In genomic region chr1:134142363-134142794, GRCm38 (mm10) we compare ENCODE assay signal across 23 mouse cellular contexts. TPM values are rescaled to one million over a fixed set of nuclear protein-coding genes. Genes with fewer than 3 reads are reported as not detected.
DNase-seq lines count a peak whose midpoint lies in the region; ATAC-seq lines count a peak whose summit lies in the region.
"Had no signal": no experiment of that assay in that cellular context is flagged by ENCODE, and none has a peak within 500 bp of the region (broad histone marks: within the 10 kb centered on the region; RNA-seq: fewer than 3 reads in every experiment).

No protein-coding gene starts in this region.

- H3K4me2 ChIP-seq in neural tube, embryonic 11.5 days (ENCODE audit: low read depth) = no peak overlapping the region
- no peak overlapping the region for H3K4me2 ChIP-seq in hindbrain, embryonic 15.5 days
- no peak overlapping the region for H3K4me2 ChIP-seq in midbrain, embryonic 15.5 days
- H3K4me2 ChIP-seq in kidney, embryonic 16.5 days (replicated peaks; ENCODE audit: low read depth, low read length) = no peak overlapping the region
- H3K4me2 ChIP-seq: embryonic facial prominence, embryonic 12.5 days; heart, embryonic 15.5 days had no signal

- ATAC-seq in neural tube, embryonic 11.5 days (ENCODE audit: insufficient read depth, low FRiP score, low TSS enrichment) = no peak
- ATAC-seq in hindbrain, embryonic 15.5 days (ENCODE audit: low FRiP score, low read depth) = peak; percentile 72; the same call in 1 of the 2 replicates
- ATAC-seq in midbrain, embryonic 15.5 days (replicated peaks) = peak; percentile 60; the same call in 1 of the 2 replicates
- ATAC-seq in kidney, embryonic 16.5 days (ENCODE audit: low FRiP score, low TSS enrichment) = no peak
- ATAC-seq: intestine, embryonic 16.5 days; liver, postnatal 0 days had no signal

- H3K27ac ChIP-seq in neural tube, embryonic 11.5 days (ENCODE audit: low read depth, low read length) = no peak overlapping the region
- H3K27ac ChIP-seq in hindbrain, embryonic 15.5 days (replicated peaks) = peak overlapping the region; percentile 61
- peak overlapping the region; percentile 64 for H3K27ac ChIP-seq in midbrain, embryonic 15.5 days
- no peak overlapping the region for H3K27ac ChIP-seq in kidney, embryonic 16.5 days (ENCODE audit: low read length)
- H3K27ac ChIP-seq: embryonic facial prominence, embryonic 12.5 days; heart, embryonic 15.5 days; kidney, postnatal 0 days; limb, embryonic 10.5 days had no signal

- H3K27me3 ChIP-seq in neural tube, embryonic 11.5 days (ENCODE audit: control insufficient read depth, insufficient read depth, low read length) = no peaks in the 10 kb centered on the region
- no peaks in the 10 kb centered on the region for H3K27me3 ChIP-seq in hindbrain, embryonic 15.5 days
- H3K27me3 ChIP-seq in midbrain, embryonic 15.5 days (replicated peaks) = no peaks in the 10 kb centered on the region
- H3K27me3 ChIP-seq in kidney, embryonic 16.5 days (ENCODE audit: insufficient read depth, low read length) = no peaks in the 10 kb centered on the region
- H3K27me3 ChIP-seq: embryonic facial prominence, embryonic 12.5 days had no signal

- no peak overlapping the region for H3K9ac ChIP-seq in neural tube, embryonic 11.5 days (ENCODE audit: low read length)
- H3K9ac ChIP-seq in hindbrain, embryonic 15.5 days = no peak overlapping the region
- no peak overlapping the region for H3K9ac ChIP-seq in midbrain, embryonic 15.5 days
- no peak overlapping the region for H3K9ac ChIP-seq in kidney, embryonic 16.5 days (replicated peaks; ENCODE audit: low read length)
- H3K9ac ChIP-seq: embryonic facial prominence, embryonic 12.5 days; heart, embryonic 15.5 days; liver, postnatal 0 days had no signal

- no peaks in the 10 kb centered on the region for H3K36me3 ChIP-seq in neural tube, embryonic 11.5 days (ENCODE audit: control insufficient read depth, insufficient read depth, low read length)
- H3K36me3 ChIP-seq in hindbrain, embryonic 15.5 days = no peaks in the 10 kb centered on the region
- no peaks in the 10 kb centered on the region for H3K36me3 ChIP-seq in midbrain, embryonic 15.5 days (replicated peaks)
- no peaks in the 10 kb centered on the region for H3K36me3 ChIP-seq in kidney, embryonic 16.5 days (ENCODE audit: insufficient read depth, low read length)
- H3K36me3 ChIP-seq: embryonic facial prominence, embryonic 12.5 days; heart, embryonic 15.5 days; limb, embryonic 10.5 days had no signal

- H3K4me3 ChIP-seq in neural tube, embryonic 11.5 days (ENCODE audit: low read depth, low read length) = no peak overlapping the region
- H3K4me3 ChIP-seq in hindbrain, embryonic 15.5 days = no peak overlapping the region
- no peak overlapping the region for H3K4me3 ChIP-seq in midbrain, embryonic 15.5 days
- no peak overlapping the region for H3K4me3 ChIP-seq in kidney, embryonic 16.5 days (ENCODE audit: low read length)
- H3K4me3 ChIP-seq: embryonic facial prominence, embryonic 12.5 days; heart, embryonic 15.5 days; limb, embryonic 10.5 days had no signal

- DNase-seq in neural tube, embryonic 11.5 days (ENCODE audit: low spot score) = peak; percentile 38
- DNase-seq in neural tube, embryonic 10.5 days (ENCODE audit: extremely low spot score, low spot score) = no peak
- no peak for DNase-seq in kidney, postnatal 4 days
- DNase-seq in kidney, adult 8-10 months = no peak
- DNase-seq in cerebellum, adult 11-12 months = no peak
- DNase-seq: adrenal gland, postnatal 36 days; B cell, adult 2 months; cerebellum, adult 2 months; gastrocnemius, postnatal 36 days; heart, postnatal 4 days; liver, postnatal 0 days; lung, postnatal 10 days; right cerebral cortex, adult 18-20 months had no signal

- no peaks in the 10 kb centered on the region for H3K4me1 ChIP-seq in neural tube, embryonic 11.5 days (ENCODE audit: control insufficient read depth, insufficient read depth, low read length)
- peaks cover 18% of the 10 kb centered on the region for H3K4me1 ChIP-seq in hindbrain, embryonic 15.5 days (replicated peaks)
- H3K4me1 ChIP-seq in midbrain, embryonic 15.5 days = peaks cover 14% of the 10 kb centered on the region
- H3K4me1 ChIP-seq in kidney, embryonic 16.5 days (ENCODE audit: insufficient read depth, low read length) = no peaks in the 10 kb centered on the region
- H3K4me1 ChIP-seq: embryonic facial prominence, embryonic 12.5 days; heart, embryonic 15.5 days; limb, embryonic 10.5 days had no signal

- no peaks in the 10 kb centered on the region for H3K9me3 ChIP-seq in neural tube, embryonic 11.5 days (ENCODE audit: control insufficient read depth, low read length)
- H3K9me3 ChIP-seq in hindbrain, embryonic 15.5 days = no peaks in the 10 kb centered on the region
- no peaks in the 10 kb centered on the region for H3K9me3 ChIP-seq in midbrain, embryonic 15.5 days
- no peaks in the 10 kb centered on the region for H3K9me3 ChIP-seq in kidney, embryonic 16.5 days (ENCODE audit: low read length)
- H3K9me3 ChIP-seq: embryonic facial prominence, embryonic 12.5 days; heart, embryonic 15.5 days; limb, embryonic 10.5 days had no signal

- 40% methylated on average over 4 of the region's 4 CpGs for WGBS in neural tube, embryonic 11.5 days
- 20% methylated on average over 4 of the region's 4 CpGs for WGBS in hindbrain, embryonic 15.5 days
- WGBS in midbrain, embryonic 15.5 days = 21% methylated on average over 4 of the region's 4 CpGs
- WGBS in kidney, embryonic 16.5 days = 48% methylated on average over 4 of the region's 4 CpGs

RNA-seq across cellular contexts. Expression of gene Chit1, which starts 31.3 kb away (rescaled TPM):
- 0.15 TPM in 1 of 2 replicates, not detected in the other for polyA plus RNA-seq in neural tube, embryonic 11.5 days (2014; fragmentation: Nextera tagmentation; extraction: Ambion mirVana)
- polyA plus RNA-seq in hindbrain, embryonic 15.5 days (2015; fragmentation: Nextera tagmentation; extraction: Ambion mirVana) = 0.37 and 0.38 TPM in 2 replicates
- polyA plus RNA-seq in midbrain, embryonic 15.5 days (2015; fragmentation: Nextera tagmentation; extraction: Ambion mirVana) = 0.09 and 0.10 TPM in 2 replicates
- 0.17 and 0.21 TPM in 2 replicates for polyA plus RNA-seq in kidney, embryonic 16.5 days (2015; fragmentation: Nextera tagmentation; extraction: Ambion mirVana)
- polyA plus RNA-seq: cerebellum, adult 2 months; embryonic facial prominence, embryonic 12.5 days; intestine, embryonic 16.5 days; limb, embryonic 10.5 days; liver, adult 2 months; small intestine, adult 2 months had no signal

RNA-seq across cellular contexts. Expression of gene Chil1, which starts 39.6 kb away (rescaled TPM):
- polyA plus RNA-seq in neural tube, embryonic 11.5 days (2014; fragmentation: Nextera tagmentation; extraction: Ambion mirVana) = 0.81 and 3.2 TPM in 2 replicates
- polyA plus RNA-seq in hindbrain, embryonic 15.5 days (2015; fragmentation: Nextera tagmentation; extraction: Ambion mirVana) = 1.4 and 2.4 TPM in 2 replicates
- 1.5 and 3.3 TPM in 2 replicates for polyA plus RNA-seq in midbrain, embryonic 15.5 days (2015; fragmentation: Nextera tagmentation; extraction: Ambion mirVana)
- 0.85 and 1.4 TPM in 2 replicates for polyA plus RNA-seq in kidney, embryonic 16.5 days (2015; fragmentation: Nextera tagmentation; extraction: Ambion mirVana)

RNA-seq across cellular contexts. Expression of gene Mybph, which starts 50.9 kb away (rescaled TPM):
- polyA plus RNA-seq in neural tube, embryonic 11.5 days (2014; fragmentation: Nextera tagmentation; extraction: Ambion mirVana) = 17.7 and 18.4 TPM in 2 replicates
- polyA plus RNA-seq in hindbrain, embryonic 15.5 days (2015; fragmentation: Nextera tagmentation; extraction: Ambion mirVana) = 0.12 and 0.29 TPM in 2 replicates
- polyA plus RNA-seq in midbrain, embryonic 15.5 days (2015; fragmentation: Nextera tagmentation; extraction: Ambion mirVana) = 0.13 and 0.19 TPM in 2 replicates
- 1.6 and 1.7 TPM in 2 replicates for polyA plus RNA-seq in kidney, embryonic 16.5 days (2015; fragmentation: Nextera tagmentation; extraction: Ambion mirVana)
- polyA plus RNA-seq: liver, adult 2 months; liver, postnatal 0 days had no signal

Comparison
In these comparisons a context has a peak if more than half of its experiments do, and no peak if none do; other contexts are left out.
1. ATAC-seq: peak in hindbrain, embryonic 15.5 days (single experiment) and midbrain, embryonic 15.5 days (single experiment); none in neural tube, embryonic 11.5 days (single experiment) and kidney, embryonic 16.5 days (single experiment).
2. H3K27ac ChIP-seq: peak in hindbrain, embryonic 15.5 days (single experiment) and midbrain, embryonic 15.5 days (single experiment); none in neural tube, embryonic 11.5 days (single experiment) and kidney, embryonic 16.5 days (single experiment).